Mouse (Mus musculus) mesoderm, embryonic 11.5 days (tissue): ENCODE results near the gene Hoxc12.

Experiments
- DNase-seq: peaks from one replicate; pipeline ENCODE4 v3.0.0-alpha.2; 2012; ENCODE audit warnings: low read depth, low spot score

Gene Hoxc12

GRCm38 (mm10) chr15:102936279-102936972, at the start of gene Hoxc12:
TSS of gene Hoxc12 (plus strand) at chr15:102936757.
- no peak for DNase-seq

- DNase-seq: no peak
Measured at GRCm38 (mm10) chr15:102895115-102895514, 41.4 kb upstream of the Hoxc12 start.

- no peak for DNase-seq
Measured at GRCm38 (mm10) chr15:102904946-102905345, 31.6 kb upstream of the Hoxc12 start.

GRCm38 (mm10) chr15:102909536-102909935, 27.0 kb upstream of the Hoxc12 start:
- DNase-seq: no peak

- DNase-seq: no peak
Measured at GRCm38 (mm10) chr15:102910038-102910437, 26.5 kb upstream of the Hoxc12 start.

GRCm38 (mm10) chr15:102910496-102911095, 26.0 kb upstream of the Hoxc12 start:
- no peak for DNase-seq

- DNase-seq: no peak
Measured at GRCm38 (mm10) chr15:102913038-102913585, 23.4 kb upstream of the Hoxc12 start.

GRCm38 (mm10) chr15:102917972-102918572, 18.5 kb upstream of the Hoxc12 start:
- DNase-seq: peak; percentile 19

- DNase-seq: no peak
Measured at GRCm38 (mm10) chr15:102918611-102919265, 17.8 kb upstream of the Hoxc12 start.

- peak; percentile 4 for DNase-seq
Measured at GRCm38 (mm10) chr15:102919336-102920180, 17.0 kb upstream of the Hoxc12 start.

GRCm38 (mm10) chr15:102920619-102921018, 15.9 kb upstream of the Hoxc12 start:
- DNase-seq: peak; percentile 91

- peak; percentile 19 for DNase-seq
Measured at GRCm38 (mm10) chr15:102921053-102922011, 15.2 kb upstream of the Hoxc12 start, which contains the start of gene Hoxc13. TSS of gene Hoxc13 (plus strand) at chr15:102921103.

GRCm38 (mm10) chr15:102922012-102922362, 14.6 kb upstream of the Hoxc12 start:
- no peak for DNase-seq

GRCm38 (mm10) chr15:102922636-102923500, 13.7 kb upstream of the Hoxc12 start:
- no peak for DNase-seq

GRCm38 (mm10) chr15:102927032-102927645, 9.4 kb upstream of the Hoxc12 start:
- no peak for DNase-seq

GRCm38 (mm10) chr15:102931706-102932358, 4.7 kb upstream of the Hoxc12 start:
- no peak for DNase-seq

GRCm38 (mm10) chr15:102934438-102934837, 2.1 kb upstream of the Hoxc12 start:
- DNase-seq: no peak

- DNase-seq: no peak
Measured at GRCm38 (mm10) chr15:102934897-102935296, 1.7 kb upstream of the Hoxc12 start.
